Mouse (Mus musculus): ENCODE data around the gene Cks1b. TPM values are rescaled to one million over a fixed set of nuclear protein-coding genes. Genes with fewer than 3 reads are reported as not detected.

Gene Cks1b
- total RNA-seq, 2 experiments from 2014 or later: 1.8 to 2.5 TPM

DNA sequence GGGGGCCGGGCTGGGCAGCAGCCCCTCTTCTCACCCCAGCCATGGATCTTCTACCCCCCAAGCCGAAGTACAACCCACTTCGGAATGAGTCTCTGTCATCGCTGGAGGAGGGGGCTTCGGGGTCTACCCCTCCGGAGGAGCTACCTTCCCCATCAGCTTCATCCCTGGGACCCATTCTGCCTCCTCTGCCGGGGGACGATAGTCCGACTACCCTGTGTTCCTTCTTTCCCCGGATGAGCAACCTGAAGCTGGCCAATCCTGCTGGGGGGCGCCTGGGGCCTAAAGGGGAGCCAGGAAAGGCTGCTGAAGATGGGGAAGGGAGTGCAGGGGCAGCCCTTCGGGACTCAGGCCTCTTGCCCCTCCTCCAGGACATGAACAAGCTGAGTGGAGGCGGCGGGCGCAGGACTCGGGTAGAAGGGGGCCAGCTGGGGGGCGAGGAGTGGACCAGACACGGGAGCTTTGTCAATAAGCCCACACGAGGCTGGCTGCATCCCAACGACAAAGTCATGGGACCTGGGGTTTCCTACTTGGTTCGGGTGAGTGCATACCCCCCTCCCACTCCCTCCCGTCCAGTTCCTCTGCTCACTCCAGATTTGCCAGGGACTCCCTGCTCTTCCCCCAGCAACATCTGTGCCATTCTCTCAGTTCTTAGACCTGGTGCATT lies 3.8 kb upstream of the Cks1b start:
- intact Hi-C loops (cut with DNase I): no loop called here
- peak overlapping the region; percentile 94 for H3K27ac ChIP-seq
- peak overlapping the region; percentile 67 for H3K4me3 ChIP-seq
- DNase-seq: peak; percentile 48
- TF ChIP-seq CTCF (IDR thresholded peaks at IDR 0.05): no peak

DNA sequence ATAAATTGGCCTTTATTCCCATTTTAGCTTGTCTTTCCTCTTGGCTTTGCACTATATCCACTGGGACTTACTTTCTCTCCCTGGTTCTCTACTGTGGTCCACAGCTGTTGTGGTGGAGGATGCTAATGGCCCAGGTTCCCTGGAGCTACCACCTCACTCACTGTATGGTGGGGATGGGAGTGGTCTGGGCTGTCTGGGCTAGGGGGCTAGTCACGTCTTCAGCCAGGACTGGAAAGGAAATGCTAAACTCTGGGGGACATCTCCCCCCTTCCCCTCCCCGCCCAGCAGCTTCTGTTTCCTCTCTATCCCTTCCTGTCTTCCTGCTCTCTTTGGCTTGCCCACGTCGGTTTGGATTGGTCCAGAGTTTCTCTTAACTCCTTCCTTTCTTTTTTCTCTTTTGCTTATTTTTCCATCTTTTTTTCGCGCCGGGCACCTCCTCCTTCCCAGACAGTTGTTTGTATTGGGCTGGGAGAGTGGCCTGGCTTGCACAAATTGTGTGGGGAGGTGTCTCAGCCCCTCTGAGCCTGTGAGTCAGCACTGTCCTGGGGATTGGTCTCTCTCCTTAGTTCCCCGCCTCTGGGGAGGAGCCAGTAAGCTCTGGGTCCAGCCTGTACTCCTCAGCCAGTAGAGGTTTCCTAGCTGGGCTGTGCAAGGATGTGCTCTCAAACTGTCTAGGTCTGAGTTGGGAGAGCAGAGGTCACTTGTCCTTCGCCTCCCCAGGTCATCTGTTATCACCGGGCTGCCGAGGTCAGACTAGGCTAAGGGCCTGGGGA lies 3.0 kb upstream of the Cks1b start:
- H3K4me3 ChIP-seq: peak overlapping the region; percentile 67
- peak overlapping the region; percentile 94 for H3K27ac ChIP-seq
- intact Hi-C loops (cut with DNase I): no loop called here
- no peak for TF ChIP-seq CTCF (IDR thresholded peaks at IDR 0.05)
- DNase-seq: peak; percentile 90

DNA sequence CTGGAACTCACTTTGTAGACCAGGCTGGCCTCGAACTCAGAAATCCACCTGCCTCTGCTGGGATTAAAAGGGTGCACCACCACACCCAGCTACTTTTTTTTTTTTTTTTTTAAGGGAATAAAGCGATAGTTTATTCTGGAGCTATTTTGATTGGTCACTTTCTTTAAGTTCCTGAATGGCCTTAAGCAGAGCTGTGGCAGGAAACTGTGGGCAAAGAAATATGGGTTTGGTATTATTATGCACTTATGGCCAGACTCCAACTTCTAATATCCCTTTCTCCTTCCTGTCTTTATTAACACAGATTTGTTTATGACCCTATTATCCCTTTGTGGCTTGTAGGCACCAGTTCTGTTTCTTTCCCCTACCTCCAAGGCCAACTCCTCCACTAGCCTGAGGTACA lies 2.2 kb upstream of the Cks1b start:
- intact Hi-C loops (cut with DNase I): no loop called here
- no peak for DNase-seq
- H3K4me3 ChIP-seq: peak overlapping the region; percentile 67
- no peak for TF ChIP-seq CTCF (IDR thresholded peaks at IDR 0.05)
- H3K27ac ChIP-seq: peak overlapping the region; percentile 94

DNA sequence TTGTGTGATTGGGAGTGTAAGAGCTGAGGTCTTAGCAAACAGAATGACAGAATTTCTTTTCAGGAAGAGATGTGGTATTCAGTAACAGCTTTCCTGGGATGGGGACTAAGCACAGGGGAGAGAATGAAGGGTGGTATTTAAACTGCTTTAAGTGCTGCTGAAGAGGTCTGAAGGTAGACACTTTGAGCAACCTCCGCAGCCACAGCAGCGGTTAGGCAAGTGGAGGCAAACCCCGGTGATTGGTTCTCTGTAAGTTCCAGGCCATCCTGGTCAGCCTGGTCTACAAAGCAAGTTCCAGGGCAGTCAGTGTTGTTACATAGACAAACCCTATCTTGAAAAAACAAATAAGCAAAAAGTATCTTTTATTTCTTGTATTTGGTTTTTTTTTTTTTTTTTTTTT lies 1.8 kb upstream of the Cks1b start:
- TF ChIP-seq CTCF (IDR thresholded peaks at IDR 0.05): no peak
- Histone ChIP-seq H3K27ac (peak overlapping the region; percentile 94), H3K4me3 (peak overlapping the region; percentile 85)
- DNase-seq: no peak
- intact Hi-C loops (cut with DNase I): no loop called here

DNA sequence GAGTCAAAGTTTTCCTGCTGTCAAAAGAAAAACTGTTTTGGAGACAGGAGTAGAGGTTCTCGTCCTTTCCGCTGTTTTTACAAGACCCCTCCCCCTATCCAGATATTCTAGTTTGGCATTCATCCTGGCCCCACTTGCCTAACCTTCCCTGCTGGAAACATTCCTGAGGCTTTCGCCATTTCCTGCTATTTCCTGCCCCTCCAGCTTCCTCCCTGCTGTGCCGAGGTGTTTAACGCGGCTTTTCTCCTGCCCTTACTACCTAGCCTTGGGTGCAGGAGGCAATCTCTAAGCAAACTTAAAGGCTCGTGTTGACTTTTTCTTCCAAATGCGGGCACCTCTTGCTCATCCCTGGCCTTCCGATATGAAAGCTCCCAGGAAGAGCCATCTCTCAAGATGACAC lies 1.4 kb upstream of the Cks1b start:
- DNase-seq: peak; percentile 67
- intact Hi-C loops (cut with DNase I): no loop called here

DNA sequence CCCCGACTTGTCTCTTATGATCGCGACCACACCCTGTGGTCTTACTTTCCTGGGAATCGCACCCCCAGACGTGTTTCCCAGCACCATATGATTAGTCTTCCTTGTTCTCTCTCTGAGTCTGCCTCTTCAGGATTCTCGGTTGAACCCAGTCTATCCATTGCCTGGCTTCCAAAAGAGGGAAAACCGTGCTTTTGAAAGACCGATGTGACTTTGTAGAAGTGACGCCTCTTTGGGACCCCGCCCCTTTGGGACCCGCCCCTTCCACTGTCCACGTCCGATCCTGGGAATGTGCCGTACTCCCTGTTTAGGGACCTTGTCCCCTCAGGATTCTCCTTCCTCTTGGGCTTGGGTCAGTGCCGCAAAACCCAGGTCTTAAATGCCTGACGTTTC lies 673 bp upstream of the Cks1b start:
- intact Hi-C loops (cut with DNase I): no loop called here
- peak overlapping the region; percentile 85 for H3K4me3 ChIP-seq
- H3K27ac ChIP-seq: peak overlapping the region; percentile 94
- DNase-seq: peak; percentile 86
- TF ChIP-seq CTCF (IDR thresholded peaks at IDR 0.05): no peak

More for the DNA sequence above, 1.4 kb upstream of the Cks1b start:
- peak overlapping the region; percentile 94 for H3K27ac ChIP-seq
- peak overlapping the region; percentile 85 for H3K4me3 ChIP-seq
- no peak for TF ChIP-seq CTCF (IDR thresholded peaks at IDR 0.05)

DNA sequence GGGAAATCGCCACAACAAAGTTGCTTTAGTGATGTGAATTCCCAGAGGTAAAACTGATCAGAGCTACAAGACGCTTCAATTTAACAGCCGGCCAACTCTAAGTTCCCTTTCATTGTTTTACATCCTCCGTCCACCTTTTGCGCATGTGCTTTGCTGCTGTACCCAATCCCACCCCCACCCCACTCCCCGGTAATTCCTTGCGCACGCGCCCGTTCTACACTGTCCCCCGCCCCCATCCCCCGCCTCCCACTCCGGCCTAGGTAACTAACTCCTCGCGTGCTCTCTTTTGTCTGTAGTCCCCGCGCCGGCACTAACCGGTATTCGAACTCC lies 378 bp downstream of the Cks1b start:
- H3K4me3 ChIP-seq: peak overlapping the region; percentile 85
- no peak for DNase-seq
- peak overlapping the region; percentile 94 for H3K27ac ChIP-seq
- intact Hi-C loops (cut with DNase I): no loop called here
- TF ChIP-seq CTCF (IDR thresholded peaks at IDR 0.05): no peak

DNA sequence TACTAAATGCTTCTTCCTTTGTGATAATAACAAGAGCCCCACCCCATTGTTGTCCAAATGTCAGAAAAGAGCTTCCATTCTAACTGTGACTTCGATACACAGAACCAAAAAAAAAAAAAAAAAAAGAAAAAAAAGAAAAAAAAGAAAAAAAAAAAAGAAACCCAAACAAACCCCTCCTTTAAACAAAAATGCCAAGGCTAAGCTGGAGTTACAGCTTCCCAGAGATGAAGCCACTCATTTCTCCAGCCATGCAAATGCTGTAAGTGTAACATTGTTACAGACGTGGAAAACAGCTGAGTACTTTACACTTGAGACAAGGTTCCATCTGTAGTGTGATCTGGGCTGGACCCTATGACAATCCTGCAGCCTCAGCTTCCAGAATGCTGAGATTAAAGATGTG lies 1.1 kb downstream of the Cks1b start:
- H3K4me3 ChIP-seq: peak overlapping the region; percentile 85
- intact Hi-C loops (cut with DNase I): no loop called here

DNA sequence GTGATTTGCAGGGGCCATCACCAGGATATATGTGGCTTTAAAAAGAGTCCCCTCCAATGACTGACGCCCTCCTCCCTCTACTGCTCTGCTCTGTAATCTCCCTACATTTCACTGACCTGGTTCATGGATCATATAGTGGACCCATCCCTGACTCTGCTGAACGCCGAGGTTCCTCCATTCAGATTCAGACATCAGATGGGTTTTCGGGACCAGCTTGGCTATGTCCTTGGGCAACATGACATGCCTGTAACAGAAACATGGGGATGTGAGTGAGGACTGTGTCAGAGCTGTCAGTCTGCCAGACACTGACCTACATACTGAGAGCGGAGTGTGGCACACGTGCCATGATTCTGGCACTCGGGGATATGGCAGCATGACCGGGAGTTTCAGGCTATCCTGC lies 2.0 kb downstream of the Cks1b start:
- DNase-seq: no peak
- no peak overlapping the region for H3K4me3 ChIP-seq
- no peak for TF ChIP-seq CTCF (IDR thresholded peaks at IDR 0.05)
- intact Hi-C loops (cut with DNase I): no loop called here
- no peak overlapping the region for H3K27ac ChIP-seq

More for the DNA sequence above, 1.1 kb downstream of the Cks1b start:
- DNase-seq: no peak
- TF ChIP-seq CTCF (IDR thresholded peaks at IDR 0.05): no peak
- H3K27ac ChIP-seq: no peak overlapping the region

DNA sequence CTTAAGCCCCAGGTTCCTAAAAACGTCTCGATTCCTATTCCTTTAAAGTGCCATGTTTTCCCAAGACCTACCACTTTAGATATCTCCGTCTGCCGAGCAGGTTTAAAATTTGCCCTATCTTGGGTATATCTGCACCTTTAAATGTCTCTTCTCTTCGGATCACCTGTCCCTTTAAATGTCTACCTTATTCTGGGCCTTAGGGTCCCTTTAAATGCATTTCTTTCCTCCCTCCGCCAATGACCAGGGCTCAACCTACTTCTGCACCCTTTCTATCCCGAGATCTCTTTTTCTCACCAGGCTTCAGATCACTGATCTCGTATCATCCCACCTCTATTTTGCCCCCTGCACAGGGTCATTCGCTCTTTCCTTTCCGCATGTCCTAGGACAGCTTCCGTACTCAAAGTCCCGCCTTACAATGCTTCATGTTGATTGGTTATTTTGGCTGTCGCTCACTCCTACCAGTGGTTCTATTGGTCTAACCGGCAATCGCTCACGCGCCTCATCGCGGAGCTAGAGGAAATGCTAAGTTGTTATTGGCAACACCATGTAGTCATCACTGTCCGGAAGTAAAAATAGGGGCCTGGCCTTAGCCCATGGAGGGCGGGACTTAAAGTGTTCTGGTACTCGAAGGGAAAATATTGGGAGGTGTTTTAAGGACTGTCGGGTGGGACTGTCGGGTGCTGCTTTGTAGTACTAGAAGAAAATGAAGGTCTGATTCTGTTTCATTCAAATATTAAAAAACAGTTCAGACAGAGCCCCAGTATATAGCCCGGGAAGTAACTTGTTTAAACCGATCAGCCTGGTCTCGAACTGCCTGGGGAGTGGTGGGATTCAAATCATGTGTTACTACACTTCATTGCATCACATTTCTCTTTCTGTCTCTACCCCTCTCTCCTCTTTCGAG lies 6.4 kb downstream of the Cks1b start, which contains the start of gene Flad1:
TSS of gene Flad1 (minus strand) at position 381 of the 904 bp plus-strand sequence.
- peak within 1 kb of the TSS; percentile 91 for H3K27ac ChIP-seq
- TF ChIP-seq CTCF (IDR thresholded peaks at IDR 0.05): no peak
- H3K4me3 ChIP-seq: peak within 1 kb of the TSS; percentile 91
- DNase-seq: peak; percentile 95
- intact Hi-C loops (cut with DNase I): loop anchor here (2.0 kb wide), 1 partner anchor 15 kb away; no protein-coding TSS in a partner anchor

DNA sequence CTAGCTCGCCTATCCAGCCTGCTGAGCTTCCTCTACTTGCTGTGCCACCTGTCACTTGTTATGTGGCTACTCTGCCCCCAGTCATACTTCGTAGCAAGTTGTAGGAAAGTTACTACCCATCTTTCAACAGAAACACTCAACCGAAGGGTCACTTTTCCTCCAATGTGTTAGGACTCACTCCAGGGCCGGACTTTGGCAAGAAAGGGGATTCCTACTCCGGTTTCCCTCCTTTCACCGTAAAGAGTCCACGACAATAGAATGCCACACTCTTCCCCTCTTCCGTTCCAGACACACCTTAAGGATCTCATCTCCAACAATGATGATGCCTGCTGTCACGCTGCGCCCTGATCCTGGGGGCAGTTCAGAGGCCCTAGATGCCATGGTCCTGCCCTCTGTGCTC lies 7.3 kb downstream of the Cks1b start:
- DNase-seq: no peak
- H3K27ac ChIP-seq: peak overlapping the region; percentile 91
- H3K4me3 ChIP-seq: peak overlapping the region; percentile 91
- intact Hi-C loops (cut with DNase I): loop anchor here (2.0 kb wide), 1 partner anchor 14 kb away; no protein-coding TSS in a partner anchor
- TF ChIP-seq CTCF (IDR thresholded peaks at IDR 0.05): no peak

DNA sequence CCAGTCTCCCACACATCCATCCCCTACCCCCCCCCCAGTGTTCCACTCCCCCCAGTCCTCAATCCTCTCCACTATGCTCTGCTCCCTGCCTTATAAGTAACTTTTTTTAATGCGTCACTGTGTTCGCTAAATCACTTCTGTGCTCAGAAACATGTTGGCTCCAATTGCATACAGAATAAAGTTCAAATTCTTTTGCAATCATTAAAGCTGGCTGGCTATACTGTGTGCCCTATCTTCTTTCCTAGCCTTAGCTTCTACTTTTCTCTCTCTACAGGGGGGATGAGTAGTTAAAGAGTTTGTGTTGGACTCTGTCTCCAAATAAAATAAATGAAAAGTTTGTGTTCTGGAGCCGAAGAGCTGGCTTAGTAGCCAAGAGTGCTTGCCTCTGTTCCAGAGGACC lies 8.5 kb downstream of the Cks1b start:
- intact Hi-C loops (cut with DNase I): loop anchor here (2.0 kb wide), 1 partner anchor 13 kb away; no protein-coding TSS in a partner anchor
- DNase-seq: no peak
- no peak for TF ChIP-seq CTCF (IDR thresholded peaks at IDR 0.05)
- H3K27ac ChIP-seq: no peak overlapping the region
- no peak overlapping the region for H3K4me3 ChIP-seq

Measured in gastrocnemius, adult 2 months (tissue).